Mouse (Mus musculus): ENCODE measurements around the gene Adam15.

- no peak for TF ChIP-seq CTCF (IDR thresholded peaks at IDR 0.05; ENCODE audit: control insufficient read depth, insufficient read depth, low read length)
- no peak for TF ChIP-seq POLR2A (IDR thresholded peaks at IDR 0.05; ENCODE audit: borderline replicate concordance, control insufficient read depth, low read depth, low read length)
Observed at GRCm38 (mm10) chr3:89384331-89385076, 34.7 kb upstream of the Adam15 start.

Data from bone marrow, adult 2 months (tissue).